Mouse (Mus musculus): ENCODE measurements around the gene Arhgef18. TPM values are rescaled to one million over a fixed set of nuclear protein-coding genes. Genes with fewer than 3 reads are reported as not detected.

Arhgef18 gene
- polyA plus RNA-seq, 1 experiment = 68.7 TPM

GRCm38 (mm10) chr8:3415259-3415658, 22.5 kb downstream of the Arhgef18 start:
- TF ChIP-seq CTCF (IDR thresholded peaks at IDR 0.05; ENCODE audit: insufficient read depth, low read length) = no peak
- TF ChIP-seq POLR2A (IDR thresholded peaks at IDR 0.05; ENCODE audit: borderline replicate concordance, extremely low read depth, low read depth, low read length) = no peak
- Histone ChIP-seq H3K4me3 (replicated peaks; ENCODE audit: extremely low read depth, low read depth, low read length) (no peak overlapping the region), H3K4me1 (ENCODE audit: control insufficient read depth, insufficient read depth, low read length) (peaks cover 5% of the 10 kb centered on the region; the same call in 1 of the 2 replicates)
- no peak for DNase-seq
- 83% methylated on average over 4 of the region's 4 CpGs for WGBS

GRCm38 (mm10) chr8:3415661-3416060, 22.9 kb downstream of the Arhgef18 start:
- DNase-seq = no peak
- Histone ChIP-seq H3K4me3 (replicated peaks; ENCODE audit: extremely low read depth, low read depth, low read length) (no peak overlapping the region), H3K4me1 (ENCODE audit: control insufficient read depth, insufficient read depth, low read length) (peaks cover 5% of the 10 kb centered on the region; the same call in 1 of the 2 replicates)
- WGBS = 86% methylated on average over 6 of the region's 6 CpGs
- TF ChIP-seq CTCF (IDR thresholded peaks at IDR 0.05; ENCODE audit: insufficient read depth, low read length) (no peak), POLR2A (IDR thresholded peaks at IDR 0.05; ENCODE audit: borderline replicate concordance, extremely low read depth, low read depth, low read length) (no peak)

- TF ChIP-seq POLR2A (IDR thresholded peaks at IDR 0.05; ENCODE audit: borderline replicate concordance, extremely low read depth, low read depth, low read length) (no peak), CTCF (IDR thresholded peaks at IDR 0.05; ENCODE audit: insufficient read depth, low read length) (no peak)
- H3K4me3 ChIP-seq (replicated peaks; ENCODE audit: extremely low read depth, low read depth, low read length) = no peak overlapping the region
- H3K4me1 ChIP-seq (ENCODE audit: control insufficient read depth, insufficient read depth, low read length) = peaks cover 5% of the 10 kb centered on the region; the same call in 1 of the 2 replicates
- DNase-seq = no peak
- WGBS = 70% methylated on average over 4 of the region's 4 CpGs
Observed at GRCm38 (mm10) chr8:3416846-3417245, 24.0 kb downstream of the Arhgef18 start.

- H3K4me1 ChIP-seq (ENCODE audit: control insufficient read depth, insufficient read depth, low read length) = peaks cover 3% of the 10 kb centered on the region; the same call in 1 of the 2 replicates
- DNase-seq = no peak
- H3K4me3 ChIP-seq (replicated peaks; ENCODE audit: extremely low read depth, low read depth, low read length) = no peak overlapping the region
- no peak for TF ChIP-seq CTCF (IDR thresholded peaks at IDR 0.05; ENCODE audit: insufficient read depth, low read length)
- no peak for TF ChIP-seq POLR2A (IDR thresholded peaks at IDR 0.05; ENCODE audit: borderline replicate concordance, extremely low read depth, low read depth, low read length)
- 42% methylated on average over 8 of the region's 8 CpGs for WGBS
Observed at GRCm38 (mm10) chr8:3417455-3417854, 24.6 kb downstream of the Arhgef18 start.

- Histone ChIP-seq H3K4me3 (replicated peaks; ENCODE audit: extremely low read depth, low read depth, low read length) (no peak overlapping the region), H3K4me1 (ENCODE audit: control insufficient read depth, insufficient read depth, low read length) (peaks cover 3% of the 10 kb centered on the region; the same call in 1 of the 2 replicates)
- WGBS = 77% methylated on average over 1 of the region's 1 CpGs
- DNase-seq = no peak
- TF ChIP-seq POLR2A (IDR thresholded peaks at IDR 0.05; ENCODE audit: borderline replicate concordance, extremely low read depth, low read depth, low read length) (no peak), CTCF (IDR thresholded peaks at IDR 0.05; ENCODE audit: insufficient read depth, low read length) (no peak)
Observed at GRCm38 (mm10) chr8:3418101-3418500, 25.3 kb downstream of the Arhgef18 start.

- Histone ChIP-seq H3K4me1 (ENCODE audit: control insufficient read depth, insufficient read depth, low read length) (peaks cover 3% of the 10 kb centered on the region; the same call in 1 of the 2 replicates), H3K4me3 (replicated peaks; ENCODE audit: extremely low read depth, low read depth, low read length) (no peak overlapping the region)
- no peak for TF ChIP-seq POLR2A (IDR thresholded peaks at IDR 0.05; ENCODE audit: borderline replicate concordance, extremely low read depth, low read depth, low read length)
- TF ChIP-seq CTCF (IDR thresholded peaks at IDR 0.05; ENCODE audit: insufficient read depth, low read length) = no peak
- WGBS = 72% methylated on average over 10 of the region's 10 CpGs
- DNase-seq = no peak
Observed at GRCm38 (mm10) chr8:3420105-3420706, 27.4 kb downstream of the Arhgef18 start.

GRCm38 (mm10) chr8:3421507-3421906, 28.7 kb downstream of the Arhgef18 start:
- 89% methylated on average over 5 of the region's 5 CpGs for WGBS
- Histone ChIP-seq H3K4me3 (replicated peaks; ENCODE audit: extremely low read depth, low read depth, low read length) (no peak overlapping the region), H3K4me1 (ENCODE audit: control insufficient read depth, insufficient read depth, low read length) (peaks cover 3% of the 10 kb centered on the region; the same call in 1 of the 2 replicates)
- no peak for DNase-seq
- TF ChIP-seq POLR2A (IDR thresholded peaks at IDR 0.05; ENCODE audit: borderline replicate concordance, extremely low read depth, low read depth, low read length) = no peak
- no peak for TF ChIP-seq CTCF (IDR thresholded peaks at IDR 0.05; ENCODE audit: insufficient read depth, low read length)

- H3K4me3 ChIP-seq (replicated peaks; ENCODE audit: extremely low read depth, low read depth, low read length) = no peak overlapping the region
- no peaks in the 10 kb centered on the region for H3K4me1 ChIP-seq (ENCODE audit: control insufficient read depth, insufficient read depth, low read length)
- no peak for DNase-seq
- 57% methylated on average over 5 of the region's 5 CpGs for WGBS
- TF ChIP-seq POLR2A (IDR thresholded peaks at IDR 0.05; ENCODE audit: borderline replicate concordance, extremely low read depth, low read depth, low read length) = no peak
- TF ChIP-seq CTCF (IDR thresholded peaks at IDR 0.05; ENCODE audit: insufficient read depth, low read length) = no peak
Observed at GRCm38 (mm10) chr8:3425217-3425616, 32.4 kb downstream of the Arhgef18 start.

- WGBS = 78% methylated on average over 3 of the region's 3 CpGs
- H3K4me1 ChIP-seq (ENCODE audit: control insufficient read depth, insufficient read depth, low read length) = no peaks in the 10 kb centered on the region
- no peak overlapping the region for H3K4me3 ChIP-seq (replicated peaks; ENCODE audit: extremely low read depth, low read depth, low read length)
- DNase-seq = no peak
- TF ChIP-seq CTCF (IDR thresholded peaks at IDR 0.05; ENCODE audit: insufficient read depth, low read length) = no peak
- TF ChIP-seq POLR2A (IDR thresholded peaks at IDR 0.05; ENCODE audit: borderline replicate concordance, extremely low read depth, low read depth, low read length) = no peak
Observed at GRCm38 (mm10) chr8:3426211-3426610, 33.4 kb downstream of the Arhgef18 start.

GRCm38 (mm10) chr8:3428426-3428825, 35.6 kb downstream of the Arhgef18 start:
- Histone ChIP-seq H3K4me1 (ENCODE audit: control insufficient read depth, insufficient read depth, low read length) (no peaks in the 10 kb centered on the region), H3K4me3 (replicated peaks; ENCODE audit: extremely low read depth, low read depth, low read length) (no peak overlapping the region)
- no peak for DNase-seq
- TF ChIP-seq POLR2A (IDR thresholded peaks at IDR 0.05; ENCODE audit: borderline replicate concordance, extremely low read depth, low read depth, low read length) (no peak), CTCF (IDR thresholded peaks at IDR 0.05; ENCODE audit: insufficient read depth, low read length) (no peak)
- 85% methylated on average over 2 of the region's 2 CpGs for WGBS
